Mouse (Mus musculus) hindbrain, postnatal 0 days (tissue): Measurements from ENCODE around the gene Slfn4. TPM values are rescaled to one million over a fixed set of nuclear protein-coding genes. Genes with fewer than 3 reads are reported as not detected.
"Not testable (repeated sequence)": the region's sequence is repeated elsewhere in the genome, so short reads cannot be mapped to it uniquely, and the experiment has no call there.

Experiments
- ATAC-seq: fragments of 200-750 bp; cut with Nextera tagmentation; 2 replicates; pipeline ENCODE4 v1.8.0; 2017; ENCODE audit warnings: mild to moderate bottlenecking, moderate TSS enrichment, moderate library complexity
- DNase-seq: peaks from one replicate; pipeline ENCODE4 v3.0.0-alpha.2; 2015; ENCODE audit warnings: low spot score
- H3K27ac ChIP-seq: fragments of 300-500 bp; sonication (generic); 2 replicates; pipeline ENCODE4 v1.5.1; 2014; ENCODE audit warnings: mild to moderate bottlenecking
- H3K27me3 ChIP-seq: fragments of 300-500 bp; sonication (generic); 2 replicates; pipeline ENCODE4 v1.6.1; 2014; ENCODE audit warnings: low read length, mixed read lengths; ENCODE audit not compliant: insufficient read depth
- H3K36me3 ChIP-seq: fragments of 300-500 bp; sonication (generic); 2 replicates; pipeline ENCODE4 v1.6.1; 2014; ENCODE audit warnings: low read length, mixed read lengths; ENCODE audit not compliant: insufficient read depth
- H3K4me1 ChIP-seq: fragments of 300-500 bp; sonication (generic); 2 replicates; pipeline ENCODE4 v1.6.1; 2014; ENCODE audit warnings: antibody characterized with exemption, low read length, mixed read lengths; ENCODE audit not compliant: insufficient read depth
- H3K4me2 ChIP-seq: fragments of 300-500 bp; sonication (generic); 2 replicates; pipeline ENCODE4 v1.6.1; 2014; ENCODE audit warnings: low read depth, mild to moderate bottlenecking, low read length, moderate library complexity, mixed read lengths
- H3K4me3 ChIP-seq: fragments of 300-500 bp; sonication (generic); 2 replicates; pipeline ENCODE4 v1.5.1; 2014; ENCODE audit warnings: low read length
- H3K9ac ChIP-seq: fragments of 300-500 bp; sonication (generic); replicated peaks from 2 replicates; pipeline ENCODE4 v1.6.1; 2014; ENCODE audit warnings: mild to moderate bottlenecking, low read length, moderate library complexity, mixed read lengths
- H3K9me3 ChIP-seq: fragments of 300-500 bp; sonication (generic); 2 replicates; pipeline ENCODE4 v1.6.1; 2016; ENCODE audit warnings: low read length, mixed read lengths
- CTCF ChIP-seq: IDR thresholded peaks from 2 replicates; pipeline ENCODE4 v1.5.1; 2016; ENCODE audit warnings: antibody characterized with exemption, control low read depth, low read depth
- WGBS: fragments of 180-500 bp; shearing (Covaris S2); extraction: QIAGEN DNeasy Blood & Tissue Kit; methylation state at CpG from one replicate; pipeline ENCODE4 v1.1.7; 2014; 5-methylcytosine and 5-hydroxymethylcytosine counted together
- polyA plus RNA-seq: library from polyadenylated mRNA; unstranded; fragments of >200 nt; fragmentation: Nextera tagmentation; extraction: Ambion mirVana; gene quantifications from 2 replicates; pipeline ENCODE4 v1.2.1, GENCODE M21; 2015
- total RNA-seq: library from RNA; depleted of rRNA; stranded (reverse); fragments of >200 nt; gene quantifications from 2 replicates; pipeline ENCODE4 v1.2.3, GENCODE M21; 2014

Gene Slfn4
- total and polyA plus RNA-seq, 2 experiments from 2014 or later: 0.08 to 0.21 TPM

- H3K4me3 ChIP-seq: no peak overlapping the region
- ATAC-seq (no peak), DNase-seq (no peak)
- 92% methylated on average over 1 of the region's 1 CpGs for WGBS
- H3K9me3 ChIP-seq: no peaks in the 10 kb centered on the region
- H3K36me3 ChIP-seq: no peaks in the 10 kb centered on the region
- H3K9ac ChIP-seq: no peak overlapping the region
- no peak for TF ChIP-seq CTCF
- H3K27me3 ChIP-seq: no peaks in the 10 kb centered on the region
- H3K4me1 ChIP-seq: no peaks in the 10 kb centered on the region
- no peak overlapping the region for H3K27ac ChIP-seq
- no peak overlapping the region for H3K4me2 ChIP-seq
These were observed 41.1 kb downstream of the Slfn4 start for GRCm38 (mm10) chr11:83216119-83216518.

DNA sequence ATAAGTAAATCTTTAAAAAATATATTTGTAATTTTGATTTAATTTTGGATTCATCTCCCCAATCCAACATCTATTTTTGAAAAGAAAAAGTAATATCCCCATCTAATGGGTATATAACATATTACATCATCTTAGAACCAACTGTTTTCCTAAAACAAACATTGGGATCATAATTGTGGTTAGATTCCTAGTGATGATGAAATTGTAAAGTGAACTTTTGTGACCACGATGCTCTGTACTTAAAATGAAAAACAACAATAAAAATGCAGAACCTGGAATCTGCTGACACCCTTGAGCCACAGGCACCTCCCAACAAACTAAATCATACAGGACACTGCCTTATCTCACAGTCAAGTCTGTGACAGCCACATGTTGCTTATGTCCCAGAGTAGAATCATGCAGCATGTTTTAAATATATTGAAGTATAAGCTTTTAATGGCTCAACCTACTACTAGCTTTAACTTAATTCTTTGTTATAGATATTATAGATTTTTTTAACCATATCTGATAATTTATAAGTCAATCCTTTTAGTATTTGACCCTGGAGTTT lies 46.4 kb downstream of the Slfn4 start:
- no peak overlapping the region for H3K4me2 ChIP-seq
- H3K9ac ChIP-seq: no peak overlapping the region
- DNase-seq (no peak), ATAC-seq (no peak)
- H3K4me3 ChIP-seq: no peak overlapping the region
- H3K9me3 ChIP-seq: no peaks in the 10 kb centered on the region
- WGBS: 84% methylated on average over 1 of the region's 1 CpGs
- H3K27ac ChIP-seq: no peak overlapping the region
- no peaks in the 10 kb centered on the region for H3K27me3 ChIP-seq
- no peaks in the 10 kb centered on the region for H3K4me1 ChIP-seq
- no peak for TF ChIP-seq CTCF
- H3K36me3 ChIP-seq: no peaks in the 10 kb centered on the region

DNA sequence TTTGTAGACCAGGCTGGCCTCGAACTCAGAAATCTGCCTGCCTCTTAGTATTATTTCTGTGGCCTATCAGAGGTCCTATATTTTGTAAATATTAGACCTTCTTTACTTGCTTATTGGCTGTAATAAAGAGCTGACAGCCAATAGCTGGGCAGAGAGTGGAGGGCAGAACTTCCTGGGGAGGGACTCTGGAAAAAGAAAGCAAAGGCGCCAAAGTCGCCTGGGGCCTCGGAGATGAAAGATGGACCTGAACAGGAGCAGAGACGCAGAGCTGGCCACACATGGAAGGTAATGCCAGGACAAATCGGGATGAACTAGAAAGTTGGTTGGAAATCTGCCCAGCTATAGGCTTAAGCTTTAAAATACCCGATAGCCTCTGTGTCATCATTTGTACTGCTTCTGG lies 48.4 kb downstream of the Slfn4 start:
- Histone ChIP-seq H3K9me3 (no peaks in the 10 kb centered on the region), H3K27ac (no peak overlapping the region), H3K4me2 (no peak overlapping the region), H3K36me3 (no peaks in the 10 kb centered on the region), H3K4me3 (no peak overlapping the region), H3K4me1 (no peaks in the 10 kb centered on the region), H3K9ac (no peak overlapping the region), H3K27me3 (no peaks in the 10 kb centered on the region)
- 83% methylated on average over 7 of the region's 7 CpGs for whole genome bisulfite sequencing
- no peak for ATAC-seq
- TF ChIP-seq CTCF: no peak
- DNase-seq: no peak

GRCm38 (mm10) chr11:83223793-83224192 lies 48.8 kb downstream of the Slfn4 start:
- not testable (repeated sequence) for H3K9me3 ChIP-seq, H3K9ac ChIP-seq, H3K4me3 ChIP-seq, H3K27ac ChIP-seq, H3K4me2 ChIP-seq, ATAC-seq, H3K27me3 ChIP-seq, H3K4me1 ChIP-seq, H3K36me3 ChIP-seq, DNase-seq
- WGBS: 85% methylated on average over 5 of the region's 5 CpGs

GRCm38 (mm10) chr11:83224217-83224616 lies 49.2 kb downstream of the Slfn4 start:
- ATAC-seq (no peak), DNase-seq (no peak)
- TF ChIP-seq CTCF: no peak
- Histone ChIP-seq H3K9me3 (no peaks in the 10 kb centered on the region), H3K9ac (no peak overlapping the region), H3K4me3 (no peak overlapping the region), H3K4me1 (no peaks in the 10 kb centered on the region), H3K36me3 (no peaks in the 10 kb centered on the region), H3K4me2 (no peak overlapping the region), H3K27me3 (no peaks in the 10 kb centered on the region), H3K27ac (no peak overlapping the region)
- 92% methylated on average over 9 of the region's 9 CpGs for WGBS

DNA sequence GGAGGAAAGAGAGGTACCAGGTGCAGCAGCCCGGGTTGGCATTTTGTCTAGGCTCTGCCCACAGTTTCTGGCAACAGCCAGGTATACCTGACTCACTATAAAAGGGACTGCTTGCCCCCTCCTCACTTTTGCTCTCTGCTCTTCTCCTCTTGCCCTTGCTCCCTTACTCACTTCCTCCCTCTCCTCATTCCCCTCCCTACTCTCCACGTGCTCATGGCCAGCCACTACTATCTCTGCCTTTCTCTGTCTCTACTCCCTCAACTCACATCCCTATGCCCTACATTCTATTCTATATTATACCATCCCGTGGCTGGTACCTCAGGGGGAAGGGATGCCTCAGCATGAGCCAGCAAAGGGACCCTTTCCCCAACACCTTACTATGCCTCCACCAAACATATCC lies 49.8 kb downstream of the Slfn4 start:
- Histone ChIP-seq H3K9me3 (no peaks in the 10 kb centered on the region), H3K9ac (no peak overlapping the region), H3K4me2 (no peak overlapping the region), H3K4me1 (no peaks in the 10 kb centered on the region), H3K36me3 (no peaks in the 10 kb centered on the region), H3K27ac (no peak overlapping the region), H3K27me3 (no peaks in the 10 kb centered on the region), H3K4me3 (no peak overlapping the region)
- WGBS: 85% methylated on average over 3 of the region's 3 CpGs
- DNase-seq (no peak), ATAC-seq (no peak)
- no peak for TF ChIP-seq CTCF

DNA sequence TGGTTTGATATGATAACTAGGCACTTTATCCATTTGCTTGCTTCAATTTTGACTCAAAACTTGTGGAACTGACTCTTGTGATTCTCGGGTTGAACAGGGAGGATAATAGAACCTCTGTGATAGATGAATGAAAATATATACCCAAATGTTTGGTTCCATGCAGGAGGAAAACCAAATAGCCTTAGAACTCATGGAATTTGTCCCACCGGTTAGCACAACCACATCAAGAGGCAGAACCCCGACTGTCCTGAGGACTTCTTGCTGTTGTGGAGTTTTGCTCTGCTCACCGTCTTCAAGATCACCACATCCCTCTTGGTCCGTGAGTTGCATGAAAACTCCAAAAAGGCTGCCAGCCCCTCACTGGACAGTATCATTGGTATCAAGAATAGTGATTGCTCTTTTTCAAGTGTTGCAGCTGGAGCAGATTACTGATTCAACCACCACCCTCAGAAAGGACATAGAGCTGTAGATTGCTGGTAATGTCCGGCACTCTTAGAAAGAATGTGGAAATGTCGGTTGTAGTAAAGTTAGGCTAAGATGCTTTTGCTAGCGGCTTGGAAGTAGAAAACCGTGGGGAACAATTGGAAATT lies 50.5 kb downstream of the Slfn4 start:
- ATAC-seq (no peak), DNase-seq (no peak)
- no peak for TF ChIP-seq CTCF
- no peaks in the 10 kb centered on the region for H3K36me3 ChIP-seq
- no peak overlapping the region for H3K9ac ChIP-seq
- no peak overlapping the region for H3K27ac ChIP-seq
- no peaks in the 10 kb centered on the region for H3K9me3 ChIP-seq
- 91% methylated on average over 9 of the region's 9 CpGs for WGBS
- H3K27me3 ChIP-seq: no peaks in the 10 kb centered on the region
- H3K4me1 ChIP-seq: no peaks in the 10 kb centered on the region
- no peak overlapping the region for H3K4me2 ChIP-seq
- H3K4me3 ChIP-seq: no peak overlapping the region
